ENCODE assay signal across 24 mouse cellular contexts in the genomic region with DNA sequence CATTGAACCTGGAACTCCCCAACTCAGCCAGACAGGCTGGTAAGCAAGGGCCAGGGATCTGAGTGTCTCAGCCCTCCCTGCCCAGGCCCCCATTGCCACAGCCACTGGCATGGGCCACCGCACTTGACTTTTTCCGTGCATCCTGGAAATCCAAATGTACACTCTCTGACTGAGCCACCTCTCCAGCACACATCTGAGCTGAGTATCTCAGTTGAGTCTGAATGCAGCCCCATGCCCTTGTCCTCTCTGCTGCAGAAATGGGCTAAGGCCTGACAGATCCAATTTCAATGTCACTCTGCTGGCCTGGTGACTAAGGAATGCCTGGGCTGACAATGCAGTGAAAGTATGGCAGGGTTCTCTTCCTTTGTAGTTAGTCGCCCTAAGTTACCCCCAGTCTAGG.
DNase-seq lines count a peak whose midpoint lies in the region; ATAC-seq lines count a peak whose summit lies in the region.
"Had no signal": no experiment of that assay in that cellular context is flagged by ENCODE, and none has a peak within 500 bp of the region (broad histone marks: within the 10 kb centered on the region; RNA-seq: fewer than 3 reads in every experiment).

No protein-coding gene starts in this region.

- no peak overlapping the region for H3K4me2 ChIP-seq in midbrain, embryonic 11.5 days
- H3K4me2 ChIP-seq: embryonic facial prominence, embryonic 13.5 days; forebrain, embryonic 13.5 days; hindbrain, embryonic 14.5 days had no signal

- ATAC-seq in midbrain, embryonic 11.5 days (ENCODE audit: low FRiP score), result no peak
- ATAC-seq: CD4-positive, CD25-positive, alpha-beta regulatory T cell, adult 4 months; forebrain, embryonic 13.5 days; forebrain, embryonic 16.5 days; hindbrain, postnatal 0 days; inflammation-experienced regulatory T-cells, adult 6 months; intestine, embryonic 16.5 days had no signal

- 0 out of 2 replicates have a peak overlapping the region, but pooled peaks have one; percentile 39 for H3K27ac ChIP-seq in midbrain, embryonic 10.5 days (replicated peaks)
- H3K27ac ChIP-seq in midbrain, embryonic 11.5 days (ENCODE audit: low read depth, low read length), result no peak overlapping the region
- H3K27ac ChIP-seq in forebrain, embryonic 10.5 days, result no peak overlapping the region
- H3K27ac ChIP-seq: embryonic facial prominence, embryonic 10.5 days; embryonic facial prominence, embryonic 13.5 days; forebrain, embryonic 13.5 days; hindbrain, embryonic 14.5 days; hindbrain, postnatal 0 days had no signal

- intact Hi-C loops in heart, postnatal 14 days (cut with DNase I), result no loop called here
- intact Hi-C loops in left cerebral cortex, postnatal 36 days (cut with DNase I), result no loop called here

- peak; percentile 79 for DNase-seq in heart, adult 11 months
- DNase-seq in heart, postnatal 14 days, result no peak
- DNase-seq in midbrain, embryonic 10.5 days (ENCODE audit: low spot score), result no peak
- no peak for DNase-seq in midbrain, embryonic 11.5 days (ENCODE audit: low spot score, missing footprints)
- DNase-seq in adrenal gland, postnatal 14 days, result peak; percentile 54
- DNase-seq in left cerebral cortex, postnatal 36 days (ENCODE audit: low spot score in 2 of 2), result no peak
- DNase-seq in forebrain, embryonic 10.5 days (ENCODE audit: extremely low spot score, low spot score), result no peak
- DNase-seq: cerebellum, adult 11 months; cerebellum, adult 8-10 months; embryo, embryonic 11 days; gastrocnemius, postnatal 10 days; gastrocnemius, postnatal 36 days; heart, postnatal 36 days; kidney, adult 2 months had no signal

- H3K27me3 ChIP-seq in midbrain, embryonic 10.5 days (ENCODE audit: low read depth, poor library complexity, severe bottlenecking), result no peaks in the 10 kb centered on the region
- H3K27me3 ChIP-seq in midbrain, embryonic 11.5 days (ENCODE audit: control insufficient read depth, insufficient read depth, low read length), result no peaks in the 10 kb centered on the region
- no peaks in the 10 kb centered on the region for H3K27me3 ChIP-seq in forebrain, embryonic 10.5 days (ENCODE audit: poor library complexity, severe bottlenecking)
- H3K27me3 ChIP-seq: embryonic facial prominence, embryonic 13.5 days; forebrain, embryonic 13.5 days had no signal

- H3K36me3 ChIP-seq in midbrain, embryonic 10.5 days, result peaks cover 2% of the 10 kb centered on the region; the same call in 1 of the 2 replicates
- H3K36me3 ChIP-seq in midbrain, embryonic 11.5 days (ENCODE audit: control insufficient read depth, insufficient read depth, low read length), result no peaks in the 10 kb centered on the region
- H3K36me3 ChIP-seq in forebrain, embryonic 10.5 days (replicated peaks), result peaks cover 32% of the 10 kb centered on the region

- no peak overlapping the region for H3K4me3 ChIP-seq in midbrain, embryonic 10.5 days
- H3K4me3 ChIP-seq in midbrain, embryonic 11.5 days (ENCODE audit: low read depth, low read length), result no peak overlapping the region
- no peak overlapping the region for H3K4me3 ChIP-seq in forebrain, embryonic 10.5 days
- H3K4me3 ChIP-seq: embryonic facial prominence, embryonic 10.5 days; embryonic facial prominence, embryonic 13.5 days; erythroblast, embryonic 14.5 days; forebrain, embryonic 13.5 days had no signal

- 0 out of 2 replicates have a peak, but pooled peaks cover 8% of the 10 kb centered on the region for H3K4me1 ChIP-seq in midbrain, embryonic 10.5 days
- H3K4me1 ChIP-seq in midbrain, embryonic 11.5 days (ENCODE audit: control insufficient read depth, insufficient read depth, low read length), result no peaks in the 10 kb centered on the region
- peaks cover 5% of the 10 kb centered on the region; the same call in 1 of the 2 replicates for H3K4me1 ChIP-seq in forebrain, embryonic 10.5 days
- H3K4me1 ChIP-seq: embryonic facial prominence, embryonic 13.5 days; forebrain, embryonic 13.5 days had no signal

- H3K9me3 ChIP-seq in midbrain, embryonic 10.5 days (replicated peaks), result no peaks in the 10 kb centered on the region
- H3K9me3 ChIP-seq in midbrain, embryonic 11.5 days (ENCODE audit: control insufficient read depth, low read length), result no peaks in the 10 kb centered on the region
- H3K9me3 ChIP-seq in forebrain, embryonic 10.5 days, result no peaks in the 10 kb centered on the region
- H3K9me3 ChIP-seq: embryonic facial prominence, embryonic 10.5 days; embryonic facial prominence, embryonic 13.5 days; forebrain, embryonic 13.5 days had no signal

- 81% methylated on average over 3 of the region's 3 CpGs for WGBS in midbrain, embryonic 10.5 days
- 75% methylated on average over 3 of the region's 3 CpGs for WGBS in midbrain, embryonic 11.5 days
- WGBS in forebrain, embryonic 10.5 days, result 83% methylated on average over 3 of the region's 3 CpGs

- H3K9ac ChIP-seq in midbrain, embryonic 11.5 days (ENCODE audit: low read length), result no peak overlapping the region
- H3K9ac ChIP-seq: embryonic facial prominence, embryonic 13.5 days; forebrain, embryonic 13.5 days; hindbrain, embryonic 14.5 days had no signal

Comparison
In these comparisons a context has a peak if more than half of its experiments do, and no peak if none do; other contexts are left out.
1. DNase-seq: peak in heart, adult 11 months (single experiment) and adrenal gland, postnatal 14 days (single experiment); none in heart, postnatal 14 days (0 of 2), midbrain, embryonic 10.5 days (single experiment), midbrain, embryonic 11.5 days (single experiment), left cerebral cortex, postnatal 36 days (0 of 2) and forebrain, embryonic 10.5 days (single experiment).